Mouse (Mus musculus) layer of hippocampus, adult 9-10 months (tissue): Measurements from ENCODE around the gene 4930558C23Rik.
A peak's percentile ranks its signal among the peaks of the same experiment; 100 is the strongest.
"Not testable (repeated sequence)": the region's sequence is repeated elsewhere in the genome, so short reads cannot be mapped to it uniquely, and the experiment has no call there.

Source experiments
- DNase-seq: peaks from one replicate; pipeline ENCODE4 v3.0.0; 2022; ENCODE audit warnings: low spot score

Gene 4930558C23Rik

DNA sequence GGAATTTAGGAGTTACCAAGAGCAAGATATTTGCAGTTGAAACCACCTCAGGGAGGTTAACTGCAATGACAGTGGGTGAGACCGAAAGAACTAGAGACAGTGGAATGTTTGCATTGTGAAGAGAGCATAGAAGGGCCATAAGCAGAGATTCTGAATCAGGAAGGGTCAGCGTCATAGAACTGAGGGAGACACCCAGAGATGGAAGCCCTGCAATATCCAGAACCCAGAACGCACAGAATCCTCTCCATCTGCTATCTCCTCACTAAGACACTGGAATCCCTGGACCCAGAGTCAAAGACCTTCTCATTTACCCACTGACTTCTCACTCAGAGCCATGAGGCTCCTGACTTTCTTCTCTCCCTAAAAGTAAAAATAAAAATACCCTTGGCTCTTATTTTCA lies at the start of gene 4930558C23Rik:
TSS of gene 4930558C23Rik (minus strand) at position 101 of the 400 bp plus-strand sequence.
- DNase-seq: no peak

DNA sequence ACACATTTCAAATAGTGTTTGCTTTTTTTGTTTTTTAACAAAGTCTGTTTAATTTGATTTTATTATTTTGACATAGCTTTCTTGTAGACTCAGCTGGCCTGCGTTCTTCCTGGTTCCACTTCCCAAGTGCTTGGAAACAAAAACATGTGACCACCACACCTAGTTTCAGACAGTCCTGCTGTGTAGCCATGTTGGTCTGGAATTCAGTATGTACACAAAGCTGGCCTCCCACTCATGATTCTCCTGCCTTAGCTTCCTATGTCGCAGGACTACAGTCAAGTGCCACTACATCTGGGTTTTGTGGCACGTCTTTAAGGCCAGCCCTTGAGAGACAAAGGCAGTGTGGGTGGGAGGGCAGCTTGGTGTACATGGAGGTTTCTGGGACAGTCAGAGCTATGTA lies 48.3 kb upstream of the 4930558C23Rik start:
- DNase-seq: no peak

DNA sequence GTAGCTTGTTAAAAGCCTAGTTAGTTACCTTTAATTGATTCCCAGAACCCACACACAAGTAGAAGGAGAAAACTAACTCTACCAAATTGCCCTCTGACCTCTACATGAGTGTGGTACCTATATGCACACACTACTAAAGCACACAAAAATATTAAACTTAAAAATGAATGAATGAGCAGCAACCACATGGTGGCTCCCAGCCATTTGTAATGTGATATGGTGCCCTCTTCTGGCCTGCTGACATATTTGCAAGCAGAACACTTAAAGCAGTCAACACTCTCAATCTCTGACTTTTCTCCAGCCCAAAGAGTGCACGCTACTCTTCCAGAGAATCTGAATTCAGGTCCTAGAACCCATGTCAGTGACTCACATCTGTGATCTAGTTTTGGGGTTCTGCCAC lies 47.8 kb upstream of the 4930558C23Rik start:
- no peak for DNase-seq

DNA sequence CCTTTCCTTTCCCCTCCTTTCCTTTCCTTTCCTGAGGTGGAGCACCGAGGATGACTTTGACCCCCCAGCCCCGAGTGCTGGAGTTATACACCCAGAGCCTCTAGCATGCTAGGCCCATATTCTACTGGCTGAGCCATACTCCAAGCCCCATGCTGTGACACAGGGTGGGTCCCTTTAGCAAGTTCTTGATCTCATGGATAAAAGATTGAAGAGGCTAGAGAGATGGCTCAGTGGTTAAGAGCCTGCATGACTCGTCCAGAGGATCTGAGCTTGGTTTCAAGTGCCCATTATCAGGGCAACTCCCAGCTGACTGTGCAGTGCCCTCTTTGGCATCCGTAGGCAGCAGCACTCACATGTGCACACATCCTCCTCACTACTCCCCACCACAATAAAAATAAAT lies 42.7 kb upstream of the 4930558C23Rik start:
- no peak for DNase-seq

DNA sequence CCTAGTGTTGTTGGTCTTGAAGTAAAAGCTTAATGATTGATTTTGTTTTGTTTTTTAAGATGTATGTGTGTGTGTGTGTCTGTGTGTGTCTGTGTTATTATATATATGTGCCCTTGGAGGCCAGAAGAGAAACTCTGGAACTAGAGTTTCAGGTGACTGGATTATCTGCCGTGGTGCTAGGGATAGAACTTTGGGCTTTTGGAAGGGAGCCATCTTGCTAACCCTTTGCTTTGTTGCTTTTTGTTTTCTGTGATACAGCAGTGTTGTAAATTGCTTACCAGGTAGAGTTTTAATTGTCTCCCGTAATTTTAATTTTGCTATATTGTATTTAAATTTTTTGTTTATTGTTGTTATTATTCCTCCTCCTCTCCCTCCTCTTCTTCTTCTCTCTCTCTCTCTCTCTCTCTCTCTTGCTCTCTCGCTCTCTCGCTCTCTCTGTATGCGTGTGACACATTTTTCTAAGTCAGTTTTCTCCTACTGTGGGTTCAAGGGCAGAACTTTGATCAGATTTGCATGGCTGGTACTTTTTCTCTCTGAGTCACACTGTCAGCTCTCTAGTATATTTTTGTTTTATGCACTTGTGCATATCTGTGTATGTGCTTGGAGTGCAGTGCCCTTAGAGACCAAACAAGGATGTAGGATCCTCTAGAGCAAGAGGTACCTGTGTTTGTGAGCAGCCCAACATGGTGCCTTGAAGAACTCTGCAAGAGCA lies 39.9 kb upstream of the 4930558C23Rik start:
- DNase-seq: no peak

DNA sequence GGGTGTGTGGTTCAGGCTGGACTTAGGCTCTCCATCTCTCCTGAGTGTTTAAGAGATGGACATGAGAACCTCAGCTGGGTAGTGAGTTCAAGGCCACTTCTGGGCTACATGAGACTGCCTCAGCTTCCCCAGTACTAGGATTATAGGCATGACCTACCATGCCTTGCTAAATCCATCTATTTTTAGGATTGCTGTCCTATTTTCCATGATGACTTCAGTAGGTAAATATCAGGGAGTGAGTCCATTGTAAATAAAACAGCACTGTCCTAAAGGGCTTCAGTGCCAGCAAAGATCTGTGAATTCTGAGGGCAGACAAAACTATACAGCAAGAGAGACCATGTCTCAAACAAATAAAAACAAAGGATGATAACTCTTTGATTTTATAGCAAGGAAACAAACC lies 37.0 kb upstream of the 4930558C23Rik start:
- no peak for DNase-seq

DNA sequence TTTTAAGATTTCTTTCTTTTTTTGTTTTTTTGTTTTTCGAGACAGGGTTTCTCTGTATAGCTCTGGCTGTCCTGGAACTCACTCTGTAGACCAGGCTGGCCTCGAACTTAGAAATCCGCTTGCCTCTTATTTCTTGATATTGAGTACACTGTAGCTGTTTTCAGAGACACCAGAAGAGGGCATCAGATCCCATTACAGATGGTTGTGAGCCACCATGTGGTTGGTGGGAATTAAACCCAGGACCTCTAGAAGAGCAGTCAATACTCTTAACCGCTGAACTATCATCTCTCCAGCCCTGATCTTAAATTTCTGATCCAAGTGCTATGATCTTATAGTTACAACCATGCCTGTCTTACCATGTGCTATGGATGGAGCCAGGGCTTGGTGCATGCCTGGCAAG lies 36.0 kb upstream of the 4930558C23Rik start:
- DNase-seq: not testable (repeated sequence)

DNA sequence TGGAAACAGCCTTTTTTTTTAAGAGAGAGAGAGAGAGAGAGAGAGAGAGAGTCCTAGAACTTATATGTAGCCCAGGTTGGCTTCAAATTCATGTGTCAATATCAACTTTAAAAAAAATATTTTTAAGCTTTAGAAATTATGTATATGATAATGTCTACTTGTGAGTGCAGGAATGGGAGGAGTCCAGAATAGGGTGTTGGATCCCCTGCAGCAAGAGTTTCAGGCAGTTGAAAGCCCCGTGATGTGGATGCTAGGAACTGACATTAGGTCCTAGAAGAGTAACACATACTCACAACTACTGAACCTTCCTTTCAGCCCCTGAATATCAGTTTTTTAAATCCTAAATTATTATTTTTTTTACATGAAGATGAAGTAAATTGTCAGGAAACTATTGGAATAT lies 32.9 kb upstream of the 4930558C23Rik start:
- no peak for DNase-seq

DNA sequence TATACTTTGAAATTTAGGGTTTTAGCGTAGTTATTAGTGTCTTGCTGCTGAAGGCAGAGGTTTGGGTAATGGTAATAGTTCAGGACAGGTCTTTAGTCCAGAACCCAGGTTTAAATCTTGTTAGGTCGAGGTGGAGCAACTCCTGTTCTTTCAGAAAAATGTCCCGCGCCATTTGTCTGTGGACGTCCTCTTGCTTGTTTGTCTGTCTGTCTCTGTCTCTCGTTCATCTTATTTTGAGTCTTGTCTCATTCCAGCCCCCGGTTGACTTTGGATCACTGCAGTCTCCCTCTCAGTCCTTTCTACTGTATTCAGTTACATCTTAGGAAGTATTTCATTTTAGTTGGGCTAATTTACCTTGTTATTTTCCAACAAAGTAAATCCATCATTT lies 32.3 kb upstream of the 4930558C23Rik start:
- DNase-seq: no peak

DNA sequence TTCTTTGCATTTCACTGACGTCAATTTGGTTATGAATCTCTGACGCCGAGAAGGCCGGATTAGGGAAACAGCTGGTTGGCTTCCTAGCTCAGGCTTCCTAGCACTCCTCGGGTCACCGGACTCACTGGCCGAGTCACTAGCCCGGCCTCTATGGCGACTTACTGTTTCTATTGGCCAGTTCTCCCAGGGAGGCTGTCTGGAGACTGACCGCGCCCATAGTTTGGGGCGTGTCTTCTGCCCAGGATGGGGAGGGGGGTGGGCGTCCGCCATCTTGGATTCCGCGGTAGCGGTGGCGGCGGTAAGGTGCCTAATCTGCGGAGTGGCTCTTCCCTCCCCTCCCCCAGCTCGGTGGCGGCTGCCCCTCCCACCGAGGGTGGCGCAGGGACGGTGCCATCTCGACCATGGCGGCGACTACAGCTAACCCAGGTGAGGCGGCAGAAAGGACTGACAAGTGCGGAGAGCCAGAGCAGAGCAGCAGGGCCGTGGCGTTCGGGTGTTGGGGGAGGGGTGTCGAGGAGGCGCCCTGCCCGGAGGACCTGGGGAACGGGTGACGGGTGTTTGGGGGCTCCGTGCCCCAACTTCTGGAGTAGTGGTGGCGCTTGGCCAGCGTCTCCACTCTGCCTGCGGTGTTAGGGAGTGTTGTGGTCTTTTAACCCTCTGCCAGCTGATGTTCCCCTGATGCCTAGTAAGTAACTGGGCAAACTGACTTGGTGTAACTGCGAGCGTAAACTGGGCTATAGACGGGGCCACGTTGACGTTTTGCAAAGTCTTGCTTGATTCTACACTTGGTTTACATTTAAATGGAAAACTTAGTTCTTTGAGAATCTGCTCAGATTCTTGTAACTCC lies 31.7 kb upstream of the 4930558C23Rik start, which contains the start of gene Arnt:
TSS of gene Arnt (plus strand) at position 253 of the 847 bp plus-strand sequence.
- DNase-seq: peak; percentile 80

DNA sequence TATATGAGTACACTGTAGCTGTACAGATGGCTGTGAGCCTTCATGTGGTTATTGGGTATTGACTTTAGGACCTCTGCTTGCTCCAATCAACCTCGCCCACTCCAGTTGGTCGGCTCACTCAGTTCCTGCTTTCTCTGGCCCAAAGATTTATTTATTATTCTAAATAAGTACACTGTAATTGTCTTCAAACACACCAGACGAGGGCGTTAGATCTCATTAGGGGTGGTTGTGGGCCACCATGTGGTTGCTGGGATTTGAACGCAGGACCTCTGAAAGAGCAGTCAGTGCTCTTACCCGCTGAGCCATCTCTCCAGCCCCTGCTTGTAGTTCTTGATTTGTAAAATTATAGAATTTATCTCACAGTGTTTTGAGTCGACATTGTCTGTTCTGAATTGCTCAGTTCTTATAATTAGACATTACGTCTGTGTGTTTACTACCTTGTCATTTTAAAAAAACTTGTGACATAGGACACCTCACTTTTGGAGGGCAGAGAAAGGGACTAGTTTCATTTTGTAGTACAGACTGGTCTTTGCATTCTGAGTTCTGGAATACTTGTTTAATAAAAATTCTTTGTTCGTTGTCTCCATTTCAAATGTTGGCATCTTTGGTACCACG lies 30.8 kb upstream of the 4930558C23Rik start:
- no peak for DNase-seq

DNA sequence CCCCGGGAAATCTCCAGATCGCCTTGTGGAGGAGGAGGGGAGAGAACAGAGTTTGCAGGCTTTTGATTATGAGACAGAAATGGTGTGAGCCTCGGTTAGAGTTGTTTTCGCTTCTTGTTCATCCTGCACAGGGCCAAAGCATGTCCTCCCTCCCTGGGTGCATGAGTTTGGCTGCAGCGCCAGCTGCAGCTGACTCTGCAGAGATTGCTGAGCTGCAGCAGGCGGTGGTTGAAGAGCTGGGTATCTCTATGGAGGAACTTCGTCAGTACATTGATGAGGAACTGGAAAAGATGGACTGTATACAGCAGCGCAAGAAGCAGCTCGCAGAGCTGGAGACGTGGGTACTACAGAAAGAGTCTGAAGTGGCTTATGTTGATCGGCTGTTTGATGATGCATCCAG lies 25.8 kb upstream of the 4930558C23Rik start:
- not testable (repeated sequence) for DNase-seq

DNA sequence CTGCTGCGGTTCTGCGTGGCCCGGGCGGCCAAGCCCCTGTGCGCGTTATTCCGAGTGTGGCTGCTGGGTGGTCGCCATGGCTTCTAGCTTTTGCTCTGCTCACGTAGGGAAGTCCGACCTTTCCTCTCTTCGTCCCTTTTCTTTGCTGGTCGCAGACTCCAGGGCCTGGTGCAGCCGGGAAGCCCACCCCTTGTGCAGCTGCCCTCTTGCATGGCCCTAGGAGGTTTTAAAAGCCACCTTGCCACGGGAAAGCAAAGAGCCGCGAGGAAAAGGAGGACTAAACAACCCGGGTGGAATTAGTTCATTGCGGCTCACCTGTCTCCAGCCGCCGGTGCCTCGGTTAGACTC lies 25.2 kb upstream of the 4930558C23Rik start:
- not testable (repeated sequence) for DNase-seq

DNA sequence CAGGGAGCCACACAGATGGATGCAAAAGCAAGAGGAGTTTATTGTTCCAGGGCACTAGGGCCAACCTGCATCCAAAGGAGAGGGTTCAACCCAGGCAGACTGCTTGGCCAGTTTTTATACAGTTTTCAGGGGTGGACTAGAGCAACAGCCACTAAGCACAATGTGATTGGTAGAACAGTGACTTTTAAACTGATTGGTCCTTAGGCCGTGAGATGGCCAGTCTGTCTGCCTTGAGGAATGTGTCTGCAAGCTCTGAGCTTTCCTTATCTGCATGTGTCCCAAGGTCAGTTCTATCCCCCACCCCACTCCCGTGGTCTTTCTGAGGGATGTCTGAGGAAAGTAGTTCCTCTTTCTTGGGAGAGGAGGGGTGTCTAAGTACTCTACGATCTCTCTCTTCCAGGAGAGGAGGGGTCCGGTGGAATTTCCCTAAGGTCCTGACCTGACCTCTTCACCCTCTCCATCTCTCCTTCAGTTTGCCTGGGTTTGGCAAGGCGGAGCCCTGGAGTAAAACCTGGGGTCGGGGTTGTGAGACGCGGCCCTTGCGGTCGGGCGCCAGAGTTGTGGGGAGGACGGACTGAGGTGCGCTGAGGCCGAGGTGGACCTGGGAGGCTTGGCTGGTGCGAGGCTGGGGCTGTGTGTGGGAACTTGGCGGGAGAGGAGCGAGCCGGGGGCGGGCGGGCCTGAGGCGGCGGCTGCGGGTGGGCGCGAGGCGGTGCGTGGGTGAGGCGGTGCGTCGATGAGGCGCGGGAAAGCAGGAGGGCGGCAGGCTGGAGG lies 24.7 kb upstream of the 4930558C23Rik start:
- not testable (repeated sequence) for DNase-seq

DNA sequence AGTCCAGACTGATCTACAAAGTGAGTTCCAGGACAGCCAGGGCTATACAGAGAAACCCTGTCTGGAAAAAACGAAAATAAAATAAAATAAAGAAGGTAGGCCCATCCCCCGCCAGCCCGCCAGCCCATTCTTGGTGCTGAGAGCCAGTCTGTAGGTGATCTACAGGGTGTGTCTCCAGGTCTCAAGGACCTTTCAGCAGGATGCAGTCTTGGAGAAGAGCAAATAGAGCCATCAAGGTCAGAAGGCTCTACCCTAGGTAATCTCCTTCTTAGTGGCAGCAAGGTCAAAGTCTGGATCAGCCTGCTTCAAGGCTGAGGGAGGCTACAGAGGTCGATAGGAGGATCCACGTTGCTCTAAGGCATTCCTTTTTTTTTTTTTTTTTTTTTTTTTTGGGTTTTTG lies 23.8 kb upstream of the 4930558C23Rik start:
- DNase-seq: not testable (repeated sequence)

DNA sequence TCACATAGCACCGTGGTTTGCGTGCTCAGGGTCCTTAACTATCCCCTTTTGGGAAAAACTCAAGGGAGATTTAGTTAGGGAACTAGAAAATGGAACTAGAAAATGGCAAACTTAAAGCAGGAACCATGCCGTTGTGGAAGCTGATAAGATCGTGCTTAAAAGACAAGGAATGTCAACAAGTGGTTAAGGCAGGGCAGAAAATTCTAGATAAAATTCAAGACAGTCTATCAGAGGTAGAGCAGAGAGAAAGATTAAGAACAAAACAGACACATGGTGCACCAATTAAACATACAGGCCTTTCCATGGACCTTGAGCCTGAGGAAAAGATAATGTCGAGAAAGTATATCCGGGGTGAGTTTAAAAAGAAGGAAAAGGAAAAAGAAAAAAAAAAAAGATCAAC lies 15.2 kb upstream of the 4930558C23Rik start:
- no peak for DNase-seq

DNA sequence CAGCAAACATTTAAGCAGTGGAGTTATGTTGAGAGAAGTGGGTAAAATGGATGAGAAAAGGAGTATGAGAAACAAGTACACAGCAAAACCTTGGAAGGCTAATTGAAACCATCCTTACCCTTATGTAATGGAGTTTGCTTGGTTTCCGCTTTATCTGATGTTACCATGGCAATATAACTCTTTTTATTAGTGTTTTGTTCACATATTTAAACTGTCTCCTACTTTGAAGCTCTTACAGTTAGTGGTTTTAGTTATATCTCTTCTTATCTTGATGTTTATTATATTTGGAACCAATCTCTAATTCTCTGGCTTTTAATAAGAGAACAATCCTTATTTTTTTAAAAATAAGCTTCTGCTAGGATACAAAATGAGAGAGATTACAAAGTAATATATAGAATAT lies 9.6 kb upstream of the 4930558C23Rik start:
- no peak for DNase-seq

DNA sequence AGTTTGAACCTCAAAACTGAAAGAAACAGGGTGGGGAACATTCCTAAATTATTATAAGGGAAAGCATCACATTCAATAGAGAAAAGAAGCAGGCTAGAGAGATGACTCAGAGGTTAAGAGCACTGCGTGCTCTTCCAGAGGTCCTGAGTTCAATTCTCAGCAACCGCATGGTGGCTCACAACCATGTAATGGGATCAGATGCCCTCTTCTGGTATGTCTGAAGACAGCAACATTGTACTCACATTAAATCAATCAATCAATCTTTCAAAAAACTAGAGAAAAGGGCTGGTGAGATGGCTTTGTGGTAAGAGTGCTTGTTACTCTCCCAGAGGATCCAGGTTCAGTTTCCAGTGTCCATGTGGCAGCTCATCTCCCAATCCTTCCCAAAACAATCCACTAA lies 6.2 kb upstream of the 4930558C23Rik start:
- no peak for DNase-seq

DNA sequence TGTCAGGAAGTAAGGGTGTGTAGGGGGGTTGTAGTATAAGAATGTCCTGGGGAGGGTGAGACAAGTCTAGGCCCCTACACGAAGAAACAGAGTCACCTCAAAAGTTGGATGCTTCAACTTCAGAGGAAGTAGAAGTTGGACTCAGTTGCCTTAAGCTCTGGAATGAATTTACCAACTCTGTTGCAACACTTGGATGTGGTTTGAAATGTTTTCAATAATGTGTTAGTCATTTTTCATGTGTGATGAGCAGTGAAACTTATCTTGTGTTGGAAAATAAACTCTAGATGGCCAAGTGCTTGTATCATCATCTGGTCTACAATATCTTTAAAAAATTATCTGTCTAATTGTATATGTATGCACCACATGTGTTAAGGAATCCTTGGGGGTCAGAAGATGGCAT lies 5.1 kb upstream of the 4930558C23Rik start:
- no peak for DNase-seq

DNA sequence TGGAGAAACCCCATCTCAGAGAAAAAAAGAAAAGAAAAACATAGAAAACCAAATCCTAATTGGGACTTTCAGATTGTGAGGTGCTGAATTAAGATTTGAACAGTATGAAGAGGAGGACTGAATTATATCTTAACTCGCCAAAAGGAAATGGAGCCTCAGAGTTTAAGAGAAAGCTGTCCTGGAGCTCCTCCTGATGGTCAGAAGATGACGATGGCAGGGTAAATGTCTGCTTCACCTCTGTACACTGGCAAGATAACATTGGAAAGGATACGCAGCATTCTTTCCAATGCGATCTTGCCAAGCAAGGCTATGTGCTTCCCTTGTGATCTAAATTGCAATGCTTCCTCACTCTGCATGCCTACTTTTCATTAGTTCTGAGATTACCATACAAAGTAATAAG lies 8.3 kb downstream of the 4930558C23Rik start:
- DNase-seq: no peak

DNA sequence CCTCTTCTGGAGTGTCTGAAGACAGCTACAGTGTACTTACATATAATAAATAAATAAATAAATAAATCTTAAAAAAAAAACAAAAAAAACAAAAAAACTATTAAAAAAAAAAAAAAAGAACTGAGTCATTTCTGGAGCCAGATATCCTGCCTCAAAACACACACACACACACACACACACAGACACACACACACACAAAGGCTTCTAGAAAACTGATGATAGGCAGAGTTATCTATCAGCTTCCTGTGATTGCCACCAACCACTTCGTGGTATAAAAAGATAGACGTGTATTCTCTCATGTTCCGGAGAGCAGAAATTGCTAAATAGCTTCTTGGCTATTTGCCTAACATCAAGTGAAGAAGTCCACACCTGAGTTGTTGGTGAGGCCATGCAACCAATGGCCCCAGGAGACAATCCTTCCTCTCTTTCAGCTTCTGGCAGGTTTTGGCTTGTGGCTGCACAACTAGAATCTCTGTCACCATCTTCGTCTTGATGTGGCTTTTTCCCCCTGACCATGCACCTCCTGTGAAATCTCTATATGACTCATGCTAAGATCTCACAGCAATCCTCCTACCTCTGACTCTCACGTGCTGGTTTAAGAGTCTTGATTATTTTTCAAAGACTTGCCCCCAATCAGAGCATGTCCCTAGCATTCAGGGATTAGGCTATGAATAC lies 17.1 kb downstream of the 4930558C23Rik start:
- DNase-seq: no peak

DNA sequence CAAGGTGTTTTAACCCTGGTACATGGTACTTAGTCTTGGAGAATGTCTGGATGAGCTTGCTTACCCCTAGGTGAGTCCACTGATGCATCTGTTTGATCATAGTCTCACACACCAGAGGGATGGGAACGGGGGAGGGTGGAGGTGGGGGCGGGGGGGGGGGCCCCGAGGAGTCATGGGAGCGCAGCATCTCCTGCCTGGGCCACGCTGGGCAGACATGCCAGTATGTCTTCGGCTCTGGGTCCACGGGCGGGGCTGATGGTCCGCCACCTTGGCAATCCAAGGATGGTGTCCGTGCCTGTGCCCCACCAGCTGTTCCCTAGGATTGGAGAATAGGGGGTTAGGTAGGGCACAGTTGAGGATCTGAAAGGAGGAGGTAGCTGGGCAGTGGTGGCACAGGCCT lies 29.4 kb downstream of the 4930558C23Rik start:
- DNase-seq: no peak
